Mouse (Mus musculus): ENCODE results near the gene Ssrp1.

Ssrp1 gene

DNA sequence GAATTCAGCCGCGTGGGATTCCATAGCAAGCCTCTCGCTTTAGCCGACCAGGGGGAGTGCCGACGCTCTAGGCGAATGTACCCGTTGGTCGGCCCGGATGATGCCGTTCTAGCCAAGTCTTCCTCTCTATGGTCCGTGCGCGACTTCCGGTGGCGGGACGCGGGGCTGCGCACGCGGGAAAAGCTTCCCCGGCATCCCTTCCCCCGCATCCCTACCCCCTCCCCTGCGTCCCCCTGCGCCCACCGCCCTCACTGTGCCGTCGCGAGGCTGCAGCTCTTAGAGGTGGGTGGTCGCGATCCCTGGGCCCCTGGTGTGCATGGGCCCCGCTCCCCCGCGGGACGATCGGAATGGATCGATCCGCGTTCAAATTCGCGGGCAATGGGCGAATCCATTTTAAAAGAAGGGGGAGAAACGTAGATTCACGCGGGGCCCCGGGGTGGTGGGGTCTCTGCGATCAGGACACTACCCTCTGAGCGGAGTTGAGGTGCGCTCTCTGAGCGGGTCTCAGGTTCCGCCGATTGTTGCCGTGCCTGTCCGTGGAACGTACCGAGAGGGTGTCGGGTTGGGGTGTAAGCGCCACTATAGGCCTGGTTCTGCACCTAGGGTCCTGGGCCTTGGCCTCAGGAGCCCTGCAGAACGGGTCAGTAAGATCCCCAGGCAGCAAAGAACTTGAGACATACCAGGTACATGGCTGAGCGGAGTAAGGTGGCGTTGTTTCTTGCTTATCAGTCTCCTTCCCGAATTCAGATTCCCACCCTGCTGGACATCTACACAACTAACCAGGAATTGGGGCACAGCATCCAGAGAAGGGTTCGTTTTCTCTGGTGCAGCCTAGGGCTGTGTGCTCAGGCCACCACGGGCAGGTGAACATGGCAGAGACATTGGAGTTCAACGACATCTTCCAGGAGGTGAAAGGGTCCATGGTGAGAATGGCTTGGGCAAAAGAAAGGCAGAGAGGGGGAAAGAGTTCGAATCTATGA lies at the start of gene Ssrp1, which contains the start of gene P2rx3:
TSS of gene Ssrp1 (plus strand) at position 188 of the 980 bp plus-strand sequence.
TSS of gene P2rx3 (minus strand) at position 416 of the 980 bp plus-strand sequence.
- peak; percentile 89 for DNase-seq (ENCODE audit: low spot score)

GRCm38 (mm10) chr2:84987930-84988329 lies 49.1 kb upstream of the Ssrp1 start, which contains the start of gene Prg3:
Gene Prg3 (plus strand): TSS chr2:84988215.
- no peak for DNase-seq (ENCODE audit: low spot score)

- no peak for DNase-seq (ENCODE audit: low spot score)
Observed at GRCm38 (mm10) chr2:84996376-84996775, 40.7 kb upstream of the Ssrp1 start.

DNA sequence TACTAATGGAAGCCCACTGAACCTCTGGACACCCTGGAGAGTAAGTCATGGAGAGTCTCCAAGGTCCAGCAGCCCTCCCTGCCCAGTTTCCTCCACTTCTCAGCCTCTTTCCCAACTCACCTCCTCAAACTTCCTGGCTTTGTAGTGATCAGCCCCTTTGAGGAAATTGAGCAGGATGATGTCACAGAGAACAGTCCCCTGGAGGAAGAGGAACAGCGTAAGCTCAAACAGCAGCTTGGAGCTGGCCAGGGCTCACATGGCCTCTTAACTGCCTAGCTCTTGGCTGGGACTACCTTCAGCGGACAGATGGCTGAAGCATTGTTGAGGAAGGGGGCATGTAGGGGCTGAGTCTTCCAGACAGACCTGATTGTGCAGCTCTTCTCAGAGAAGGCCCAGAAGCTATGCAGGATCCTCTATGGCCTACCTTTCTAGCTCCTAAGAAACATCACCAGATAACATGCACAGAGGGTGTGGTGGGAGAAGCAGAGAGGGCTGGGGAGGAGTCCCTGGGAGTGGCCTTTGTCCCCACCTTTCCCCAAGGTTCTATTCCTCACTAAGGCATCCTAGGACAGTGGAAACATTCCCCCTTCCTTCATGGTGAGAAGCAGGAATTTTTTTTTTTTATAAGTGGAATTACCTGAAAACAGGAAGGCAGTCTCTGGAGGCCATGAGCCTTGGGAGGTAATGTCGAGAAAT lies 37.4 kb upstream of the Ssrp1 start:
- DNase-seq (ENCODE audit: low spot score) = no peak

- DNase-seq (ENCODE audit: low spot score) = no peak
Observed at GRCm38 (mm10) chr2:85001497-85001896, 35.5 kb upstream of the Ssrp1 start.

DNA sequence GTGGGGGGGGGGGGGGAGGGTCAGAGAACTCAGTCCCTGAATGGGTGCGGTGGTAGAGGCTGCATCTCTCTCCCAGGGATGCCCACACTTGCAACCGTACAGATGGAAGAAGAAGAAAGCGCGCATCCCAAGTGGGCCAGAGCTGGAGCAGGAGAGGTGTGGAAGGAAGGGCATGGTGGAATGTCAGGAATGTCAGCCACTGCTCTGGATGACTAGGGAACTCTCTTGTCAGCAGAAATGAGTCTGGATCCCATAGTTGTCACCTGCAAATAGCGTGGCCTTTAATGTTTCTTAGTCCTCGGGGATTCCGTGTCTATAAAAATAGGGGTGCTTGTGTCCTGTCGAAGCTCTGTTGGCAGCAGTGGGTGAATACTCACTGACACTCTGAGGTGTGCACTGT lies 34.5 kb upstream of the Ssrp1 start:
- no peak for DNase-seq (ENCODE audit: low spot score)

DNA sequence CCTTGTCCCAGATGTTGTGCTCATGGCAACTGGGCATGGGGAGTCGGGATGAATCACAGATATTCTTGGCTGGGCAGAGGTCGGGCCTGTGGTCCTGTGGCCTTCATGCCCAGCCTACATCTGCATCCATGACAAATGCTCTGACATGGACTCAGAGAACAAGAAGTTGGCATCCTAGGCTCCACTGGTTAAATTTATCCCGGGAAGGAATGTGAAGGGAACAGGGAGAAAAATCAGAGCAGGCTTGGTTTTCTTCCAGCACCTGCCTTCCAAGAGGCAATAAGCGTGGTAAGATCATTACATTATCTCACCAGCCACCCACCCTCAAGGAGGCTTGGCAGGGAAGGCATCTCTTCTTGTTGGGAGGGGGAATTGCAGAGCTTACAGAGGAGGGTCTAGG lies 32.7 kb upstream of the Ssrp1 start:
- no peak for DNase-seq (ENCODE audit: low spot score)

DNA sequence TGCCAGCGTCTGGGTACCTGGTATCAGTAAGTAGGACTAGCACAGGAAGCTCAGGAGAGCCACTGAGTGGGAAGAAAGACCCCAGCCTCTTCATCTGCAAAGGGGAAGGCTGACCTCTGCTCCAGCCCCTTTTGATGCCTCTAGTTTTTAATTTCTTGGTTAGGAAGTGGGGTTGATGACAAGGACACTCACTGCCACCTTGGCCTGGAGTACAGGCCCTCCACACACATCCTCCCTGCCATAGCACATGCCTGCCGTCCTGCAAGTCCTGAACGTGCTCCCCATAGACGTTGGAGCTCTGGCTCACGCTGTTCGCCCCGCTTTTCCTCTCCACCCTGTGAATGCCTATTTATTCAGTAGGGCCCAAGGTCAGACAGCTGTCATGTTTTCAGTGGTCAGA lies 30.4 kb upstream of the Ssrp1 start:
- DNase-seq (ENCODE audit: low spot score) = no peak

- DNase-seq (ENCODE audit: low spot score) = peak; percentile 9
Observed at GRCm38 (mm10) chr2:85007729-85008128, 29.3 kb upstream of the Ssrp1 start.

GRCm38 (mm10) chr2:85009212-85009611 lies 27.8 kb upstream of the Ssrp1 start:
- no peak for DNase-seq (ENCODE audit: low spot score)

GRCm38 (mm10) chr2:85011906-85012604 lies 25.0 kb upstream of the Ssrp1 start:
- DNase-seq (ENCODE audit: low spot score) = no peak

DNA sequence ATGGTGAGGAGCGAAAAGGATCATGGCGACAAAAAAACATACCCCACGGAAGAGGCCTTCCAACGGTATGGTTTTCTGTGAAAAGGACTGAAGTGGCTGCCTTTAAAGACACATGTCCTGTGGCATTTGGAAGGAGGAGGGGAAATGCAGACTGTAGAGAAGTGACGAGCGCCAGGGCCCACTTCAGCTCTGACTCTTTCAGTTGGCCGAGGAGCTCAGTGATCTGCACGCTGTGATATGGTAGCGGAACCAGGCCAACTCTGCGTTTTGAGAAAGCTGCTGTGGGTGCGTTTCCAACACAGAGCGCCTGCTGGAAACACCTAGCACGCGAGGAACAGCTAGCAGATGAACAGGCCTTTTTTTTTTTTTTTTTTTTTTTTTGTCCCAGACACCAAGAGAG lies 24.4 kb upstream of the Ssrp1 start:
- DNase-seq (ENCODE audit: low spot score) = no peak

DNA sequence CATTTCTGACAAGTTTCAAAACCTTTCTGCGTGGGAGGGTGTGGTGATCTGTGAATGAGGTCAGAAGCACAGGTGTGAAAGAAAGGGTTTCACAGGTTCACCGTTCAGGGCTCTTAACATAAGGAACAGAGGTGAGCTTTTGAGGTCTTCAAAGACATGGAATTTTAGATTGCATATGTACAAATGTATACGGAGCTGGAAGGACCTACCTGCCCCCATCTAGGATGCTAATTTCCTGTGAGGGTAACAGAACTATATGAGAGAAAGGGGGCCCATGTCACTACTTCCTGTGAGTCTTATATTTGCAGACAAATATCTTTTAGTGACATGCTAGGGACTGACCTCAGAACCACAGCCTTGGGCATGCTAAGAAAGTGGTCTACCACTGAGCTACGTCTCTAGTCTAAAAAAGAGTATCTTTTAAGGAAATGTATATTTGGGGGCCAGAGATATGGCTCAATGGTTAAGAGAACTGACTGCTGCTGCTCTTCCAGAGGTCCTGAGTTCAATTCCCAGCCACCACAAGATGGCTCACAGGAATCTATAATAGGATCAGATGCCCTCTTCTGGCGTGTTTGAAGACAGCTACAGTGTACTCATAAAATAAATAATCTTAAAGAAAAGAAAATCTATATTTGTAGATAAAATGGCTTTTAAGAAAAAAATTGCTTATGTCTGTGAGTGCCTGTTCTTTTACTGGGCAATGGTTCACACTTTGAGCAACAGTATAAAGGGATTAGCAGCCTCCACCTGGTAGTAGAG lies 23.0 kb upstream of the Ssrp1 start:
- DNase-seq (ENCODE audit: low spot score) = peak; percentile 26

DNA sequence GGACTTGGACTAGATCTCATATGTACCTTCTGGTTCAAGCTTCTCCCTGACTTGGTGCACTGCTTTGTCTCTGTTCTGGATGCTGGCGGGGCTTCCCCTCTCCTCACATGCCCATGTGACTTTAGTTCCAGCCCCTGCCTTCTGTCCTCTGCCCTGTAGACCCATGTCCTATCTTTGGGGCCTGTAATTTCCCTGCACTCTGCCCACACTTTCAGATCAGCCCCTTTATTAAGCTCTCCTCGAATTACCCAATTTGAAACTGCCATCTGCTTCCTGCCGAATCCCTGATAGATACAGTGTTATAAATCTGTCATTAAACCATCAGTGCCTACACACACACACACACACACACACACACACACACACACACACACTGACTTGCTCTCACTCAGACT lies 22.4 kb upstream of the Ssrp1 start:
- DNase-seq (ENCODE audit: low spot score) = no peak

- DNase-seq (ENCODE audit: low spot score) = no peak
Observed at GRCm38 (mm10) chr2:85022043-85022442, 15.0 kb upstream of the Ssrp1 start.

DNA sequence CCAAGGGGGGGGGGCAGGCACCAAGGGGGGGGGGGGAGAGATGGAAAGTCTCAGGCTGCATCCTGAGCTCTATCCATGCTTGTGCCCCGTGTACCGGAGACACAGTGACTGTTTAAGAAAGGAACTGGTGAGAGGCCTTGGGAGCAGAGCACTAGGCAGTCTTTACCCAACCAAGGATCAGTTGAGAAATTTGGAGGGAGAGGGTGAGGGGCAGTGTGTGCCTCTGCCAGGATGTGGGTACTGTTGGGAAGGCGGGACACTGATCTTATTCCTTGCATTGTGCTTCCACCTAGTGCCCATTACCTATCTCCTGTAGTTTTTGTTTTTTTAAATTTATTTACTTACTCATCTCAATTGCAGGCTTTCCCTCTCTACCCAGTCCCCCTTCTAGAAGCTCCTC lies 10.9 kb upstream of the Ssrp1 start:
- no peak for DNase-seq (ENCODE audit: low spot score)

DNA sequence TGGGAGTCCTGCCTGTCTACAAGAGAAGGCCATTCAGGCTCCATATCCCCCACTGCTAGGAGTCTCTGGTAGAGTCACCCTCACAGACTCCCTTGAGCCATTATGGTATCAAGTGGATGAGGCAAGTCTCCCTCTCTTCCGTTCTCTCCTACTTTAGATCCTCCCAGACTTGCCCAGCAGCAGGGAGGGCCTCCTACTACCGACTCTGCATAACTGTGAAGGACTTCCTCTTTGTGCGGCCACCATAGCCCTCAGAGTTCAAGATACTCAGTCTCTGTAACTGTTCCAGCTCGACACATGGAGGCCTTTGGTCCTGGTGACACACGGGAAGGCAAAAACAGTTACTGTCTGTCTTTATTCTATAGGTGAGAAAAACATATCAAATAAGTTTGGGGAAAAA lies 9.8 kb upstream of the Ssrp1 start:
- no peak for DNase-seq (ENCODE audit: low spot score)

- DNase-seq (ENCODE audit: low spot score) = no peak
Observed at GRCm38 (mm10) chr2:85029897-85030296, 7.1 kb upstream of the Ssrp1 start.

DNA sequence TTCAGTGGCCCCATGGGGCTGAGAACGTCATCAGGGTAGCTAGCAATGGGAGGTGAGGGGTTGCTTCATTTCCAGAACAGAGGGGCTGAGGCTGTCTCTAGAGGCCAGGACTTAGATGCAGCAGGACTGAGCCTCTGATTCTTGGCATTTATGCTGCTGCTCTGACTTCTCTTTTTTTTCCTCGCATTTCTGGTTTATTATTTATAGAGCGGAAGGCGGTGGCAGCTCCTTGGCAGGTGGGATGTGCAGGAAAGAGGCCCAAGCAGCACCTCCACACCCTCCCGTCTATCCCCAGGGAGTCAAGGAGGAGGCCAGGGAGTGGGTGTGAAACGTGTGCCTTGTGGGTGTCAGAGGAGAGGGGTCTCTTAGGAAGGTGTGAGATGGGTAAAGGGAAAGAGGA lies 6.0 kb upstream of the Ssrp1 start:
- no peak for DNase-seq (ENCODE audit: low spot score)

DNA sequence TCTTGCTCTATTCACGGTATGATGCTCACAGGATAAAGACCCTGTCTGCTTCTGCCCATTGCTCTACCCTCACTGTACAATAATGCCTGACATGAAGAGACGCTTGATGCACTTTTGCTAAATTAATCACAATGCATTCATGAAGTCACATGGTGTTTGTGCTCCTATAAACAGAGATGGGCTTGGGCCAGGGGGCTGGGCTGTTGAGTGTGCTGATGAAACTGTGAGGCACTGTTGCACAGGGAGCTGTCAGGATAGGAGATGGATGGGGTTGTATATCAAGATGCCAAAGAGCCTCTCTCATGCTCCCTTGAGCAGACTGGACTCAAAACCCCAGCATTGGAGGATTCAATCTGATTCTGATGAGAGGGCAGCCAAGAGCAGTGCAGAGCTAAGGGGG lies 3.9 kb upstream of the Ssrp1 start:
- no peak for DNase-seq (ENCODE audit: low spot score)

DNA sequence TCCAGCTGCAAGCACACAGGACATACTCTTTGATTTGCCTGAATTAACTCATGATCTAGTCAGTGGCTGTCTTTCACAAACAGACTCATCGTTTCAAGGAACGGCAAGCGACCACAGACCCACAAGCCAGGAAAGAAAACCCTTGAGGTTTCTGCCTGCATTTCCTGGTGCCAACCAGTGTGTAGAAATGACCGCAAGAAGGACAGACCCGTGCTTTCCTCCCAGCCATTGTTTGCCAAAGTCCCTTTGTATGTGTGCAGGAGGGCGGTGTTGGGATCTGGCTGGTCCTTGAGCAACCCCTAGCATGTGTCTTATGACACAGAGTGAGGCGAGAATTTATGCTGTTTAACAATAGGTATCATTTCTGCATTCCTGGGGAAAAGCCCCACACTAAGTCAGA lies 2.9 kb upstream of the Ssrp1 start:
- DNase-seq (ENCODE audit: low spot score) = no peak
